Mouse (Mus musculus) CH12.LX (cell line): ENCODE measurements at regions not wholly inside any gene's neighbourhood (a gene's known extent, or its start where the extent isn't known, plus 50 kb on each side); places are given as distances from the start of the nearest gene placed in this dataset.

Experiments used
- DNase-seq: peaks from one replicate; pipeline ENCODE4 v3.0.0-alpha.2; 2013; ENCODE audit errors: extremely low read depth
- H3K27ac ChIP-seq: 2 replicates; pipeline ENCODE4 v1.5.1; 2012; ENCODE audit warnings: low read depth, mild to moderate bottlenecking, control low read depth, moderate library complexity; ENCODE audit not compliant: insufficient read depth
- H3K27me3 ChIP-seq: replicated peaks from 2 replicates; pipeline ENCODE3; 2012; ENCODE audit warnings: inconsistent platforms
- H3K36me3 ChIP-seq, 2 experiments: replicated peaks in 1 of 2; 2 replicates each; pipeline versions ENCODE3 to v1.6.1; 2012; ENCODE audit warnings: inconsistent platforms in 1 of 2, low read length in 1 of 2, mild to moderate bottlenecking in 1 of 2, mixed read lengths in 1 of 2, moderate library complexity in 1 of 2; ENCODE audit not compliant: control insufficient read depth in 1 of 2, insufficient read depth in 1 of 2
- H3K4me1 ChIP-seq, 2 experiments: 2 replicates each; pipeline ENCODE4 v1.6.1; 2012; ENCODE audit warnings: inconsistent platforms in 1 of 2, moderate library complexity in 1 of 2; ENCODE audit not compliant: insufficient read depth in 2 of 2, control insufficient read depth in 1 of 2
- H3K4me2 ChIP-seq: 2 replicates; pipeline ENCODE4 v1.6.1; 2012; ENCODE audit warnings: low read depth, mild to moderate bottlenecking, control low read depth; ENCODE audit not compliant: poor library complexity, insufficient read depth, severe bottlenecking
- H3K4me3 ChIP-seq, 3 experiments: fragments of 150-350 bp in 1 of 3; sonication (generic) in 1 of 3; replicated peaks in 1 of 3; 2 replicates each; pipeline versions ENCODE3 to v1.5.1; 2011 to 2012; ENCODE audit warnings: low read depth in 2 of 3, low read length in 2 of 3, mild to moderate bottlenecking in 2 of 3, moderate library complexity in 2 of 3, control low read depth in 1 of 3, improper control_type of control experiment in 1 of 3, inconsistent platforms in 1 of 3, mixed read lengths in 1 of 3; ENCODE audit not compliant: poor library complexity in 1 of 3
- H3K79me2 ChIP-seq: replicated peaks from 2 replicates; pipeline ENCODE4 v1.6.1; 2012; ENCODE audit warnings: mild to moderate bottlenecking, moderate library complexity; ENCODE audit not compliant: control insufficient read depth, poor library complexity, insufficient read depth, severe bottlenecking; ENCODE audit errors: extremely low read depth
- H3K9ac ChIP-seq: 2 replicates; pipeline ENCODE4 v1.6.1; 2012; ENCODE audit warnings: low read depth, mild to moderate bottlenecking, control low read depth, moderate library complexity; ENCODE audit not compliant: insufficient read depth
- H3K9me3 ChIP-seq: replicated peaks from 2 replicates; pipeline ENCODE3; 2012; ENCODE audit warnings: low read length, inconsistent platforms, mixed read lengths
- CHD2 ChIP-seq: IDR thresholded peaks from 2 replicates; pipeline ENCODE4 v1.6.1; 2011; ENCODE audit warnings: low read length, improper control_type of control experiment
- E2F4 ChIP-seq: IDR thresholded peaks from 2 replicates; pipeline ENCODE4 v1.6.1; 2011; ENCODE audit warnings: low read depth, low read length, improper control_type of control experiment; ENCODE audit not compliant: insufficient replicate concordance
- ELF1 ChIP-seq: IDR thresholded peaks from 2 replicates; pipeline ENCODE4 v1.6.1; 2014; ENCODE audit warnings: low read depth, mild to moderate bottlenecking, inconsistent platforms, low read length, improper control_type of control experiment
- MAFK ChIP-seq: IDR thresholded peaks from 2 replicates; pipeline ENCODE4 v1.6.1; 2011; ENCODE audit warnings: low read length, improper control_type of control experiment; ENCODE audit not compliant: insufficient replicate concordance
- RAD21 ChIP-seq: IDR thresholded peaks from 2 replicates; pipeline ENCODE4 v1.6.1; 2011; ENCODE audit warnings: low read depth, mild to moderate bottlenecking, low read length, improper control_type of control experiment, moderate library complexity
- TBP ChIP-seq: conservative IDR thresholded peaks from 2 replicates; pipeline ENCODE4 v1.6.1; 2011; ENCODE audit warnings: low read depth, low read length, improper control_type of control experiment
- TCF12 ChIP-seq: IDR thresholded peaks from 2 replicates; pipeline ENCODE4 v1.6.1; 2014; ENCODE audit warnings: low read depth, mild to moderate bottlenecking, inconsistent platforms, low read length, improper control_type of control experiment
- ZKSCAN1 ChIP-seq: IDR thresholded peaks from 2 replicates; pipeline ENCODE4 v1.6.1; 2012; ENCODE audit warnings: low read depth, inconsistent platforms, low read length, improper control_type of control experiment, borderline replicate concordance
- dilution Hi-C: fragments of 300-500 bp; cut with MboI; formaldehyde crosslinking; loops from 2 replicates; pipeline ENCODE4 v1.14.3; 2020; ENCODE audit warnings: low sequenced_read_pairs; ENCODE audit not compliant: extremely low pct_unique_long_range_greater_than_20kb, extremely low pct_ligation_motif_present
- in situ Hi-C: fragments of 300-500 bp; cut with MboI; formaldehyde crosslinking; loops from 3 replicates; pipeline ENCODE4 v1.14.3; 2019; ENCODE audit warnings: low sequenced_read_pairs, low pct_ligation_motif_present, low pct_unique_long_range_greater_than_20kb, mixed read lengths

DNA sequence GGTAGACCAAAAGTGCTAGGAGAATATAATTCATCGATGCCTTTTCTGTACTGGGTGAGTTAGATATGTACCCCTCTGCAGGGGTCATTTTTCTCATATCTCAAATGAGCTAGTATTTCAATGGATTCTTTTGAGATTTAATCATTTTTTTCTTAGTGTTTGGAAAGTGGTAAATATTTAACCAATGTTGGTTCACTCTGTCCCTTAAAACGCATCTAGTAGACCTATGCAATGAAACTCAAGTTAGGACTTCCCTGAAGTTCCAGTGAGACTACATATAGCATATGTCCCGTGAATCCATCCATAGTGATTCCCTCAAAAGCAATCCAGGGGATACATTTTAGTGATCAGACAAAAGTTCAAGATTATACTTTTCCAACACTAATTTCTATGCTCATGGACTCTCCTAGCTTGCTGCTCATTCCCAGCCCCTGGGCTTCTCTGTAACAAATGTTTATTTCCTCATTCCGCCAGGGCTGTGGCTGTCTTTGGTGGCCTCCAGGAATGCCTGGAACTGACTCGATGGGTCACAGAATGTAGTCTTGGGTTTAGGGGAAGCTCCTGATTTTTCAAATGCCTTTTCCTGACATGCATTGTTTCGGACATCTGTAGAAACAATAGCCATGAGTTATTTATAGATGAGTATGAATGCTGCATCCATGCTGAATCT is 74.4 kb upstream of the Slco3a1 start:
- dilution Hi-C loops (no loop called here), in situ Hi-C loops (no loop called here)
- Histone ChIP-seq H3K4me2 (no peak overlapping the region), H3K4me3 (no peak overlapping the region), H3K27me3 (no peaks in the 10 kb centered on the region), H3K9me3 (peaks cover 9% of the 10 kb centered on the region), H3K79me2 (no peaks in the 10 kb centered on the region), H3K9ac (no peak overlapping the region), H3K27ac (no peak overlapping the region), H3K4me1 (no peaks in the 10 kb centered on the region), H3K36me3 (no peaks in the 10 kb centered on the region)
- TF ChIP-seq E2F4: no peak
- TF ChIP-seq MAFK: no peak
- TF ChIP-seq ZKSCAN1: no peak
- no peak for TF ChIP-seq ELF1
- TF ChIP-seq RAD21: no peak
- TF ChIP-seq TBP: no peak
- TF ChIP-seq CHD2: no peak
- no peak for TF ChIP-seq TCF12
- no peak for DNase-seq
